Mouse (Mus musculus): Measurements from ENCODE around the gene Pip5k1b. TPM values are rescaled to one million over a fixed set of nuclear protein-coding genes. Genes with fewer than 3 reads are reported as not detected.
A peak's percentile ranks its signal among the peaks of the same experiment; 100 is the strongest.

The Pip5k1b gene
- polyA plus RNA-seq, 1 experiment = 23.3 TPM

GRCm38 (mm10) chr19:24271746-24272426 is 283.8 kb downstream of the Pip5k1b start:
- no peak for TF ChIP-seq POLR2A (IDR thresholded peaks at IDR 0.05; ENCODE audit: low read depth, low read length)
- TF ChIP-seq CTCF (IDR thresholded peaks at IDR 0.05; ENCODE audit: extremely low read depth, insufficient read length, insufficient replicate concordance, low read depth, low read length) = peak; percentile 87; the same call in 1 of the 2 replicates
- H3K4me1 ChIP-seq (ENCODE audit: control insufficient read depth, insufficient read depth, insufficient read length, low read length) = peaks cover 10% of the 10 kb centered on the region
- H3K36me3 ChIP-seq (ENCODE audit: control insufficient read depth, insufficient read depth, low read length) = no peaks in the 10 kb centered on the region
- WGBS = 38% methylated on average over 16 of the region's 16 CpGs
- no peaks in the 10 kb centered on the region for H3K27me3 ChIP-seq (ENCODE audit: control insufficient read depth, insufficient read depth, low read length)
- no peak overlapping the region for H3K27ac ChIP-seq (ENCODE audit: insufficient read depth, low read depth, low read length)
- H3K4me3 ChIP-seq (ENCODE audit: low read depth, low read length) = no peak overlapping the region

- H3K4me3 ChIP-seq (ENCODE audit: low read depth, low read length) = no peak overlapping the region
- H3K36me3 ChIP-seq (ENCODE audit: control insufficient read depth, insufficient read depth, low read length) = no peaks in the 10 kb centered on the region
- TF ChIP-seq CTCF (IDR thresholded peaks at IDR 0.05; ENCODE audit: extremely low read depth, insufficient read length, insufficient replicate concordance, low read depth, low read length) (no peak), POLR2A (IDR thresholded peaks at IDR 0.05; ENCODE audit: low read depth, low read length) (no peak)
- H3K4me1 ChIP-seq (ENCODE audit: control insufficient read depth, insufficient read depth, insufficient read length, low read length) = peaks cover 12% of the 10 kb centered on the region
- H3K27me3 ChIP-seq (ENCODE audit: control insufficient read depth, insufficient read depth, low read length) = no peaks in the 10 kb centered on the region
- WGBS = 22% methylated on average over 7 of the region's 7 CpGs
- peak overlapping the region; percentile 68 for H3K27ac ChIP-seq (ENCODE audit: insufficient read depth, low read depth, low read length)
Observed at GRCm38 (mm10) chr19:24271326-24271725, 284.3 kb downstream of the Pip5k1b start.

DNA sequence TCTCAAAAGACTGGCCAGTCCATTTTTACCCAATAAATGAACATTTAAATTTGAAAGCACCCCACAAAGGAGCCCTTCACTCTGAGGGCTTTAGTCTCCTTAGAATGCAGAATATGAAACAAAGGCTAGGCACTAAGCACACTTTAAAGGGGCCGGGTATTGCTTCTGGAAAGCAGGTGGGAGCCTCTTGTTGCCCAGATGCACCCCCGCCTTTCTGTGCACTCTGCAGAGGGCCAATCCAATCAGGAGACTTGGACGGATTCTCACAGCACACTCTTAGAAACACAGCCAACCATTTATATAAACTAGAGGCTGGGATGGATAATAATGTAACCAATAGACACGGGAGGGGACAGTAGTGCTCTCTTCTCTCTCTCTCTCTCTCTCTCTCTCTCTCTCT is 287.1 kb downstream of the Pip5k1b start:
- H3K4me3 ChIP-seq (ENCODE audit: low read depth, low read length) = no peak overlapping the region
- WGBS = 76% methylated on average over 4 of the region's 4 CpGs
- H3K36me3 ChIP-seq (ENCODE audit: control insufficient read depth, insufficient read depth, low read length) = no peaks in the 10 kb centered on the region
- TF ChIP-seq CTCF (IDR thresholded peaks at IDR 0.05; ENCODE audit: extremely low read depth, insufficient read length, insufficient replicate concordance, low read depth, low read length) (no peak), POLR2A (IDR thresholded peaks at IDR 0.05; ENCODE audit: low read depth, low read length) (no peak)
- H3K27me3 ChIP-seq (ENCODE audit: control insufficient read depth, insufficient read depth, low read length) = no peaks in the 10 kb centered on the region
- peaks cover 19% of the 10 kb centered on the region for H3K4me1 ChIP-seq (ENCODE audit: control insufficient read depth, insufficient read depth, insufficient read length, low read length)
- H3K27ac ChIP-seq (ENCODE audit: insufficient read depth, low read depth, low read length) = no peak overlapping the region

DNA sequence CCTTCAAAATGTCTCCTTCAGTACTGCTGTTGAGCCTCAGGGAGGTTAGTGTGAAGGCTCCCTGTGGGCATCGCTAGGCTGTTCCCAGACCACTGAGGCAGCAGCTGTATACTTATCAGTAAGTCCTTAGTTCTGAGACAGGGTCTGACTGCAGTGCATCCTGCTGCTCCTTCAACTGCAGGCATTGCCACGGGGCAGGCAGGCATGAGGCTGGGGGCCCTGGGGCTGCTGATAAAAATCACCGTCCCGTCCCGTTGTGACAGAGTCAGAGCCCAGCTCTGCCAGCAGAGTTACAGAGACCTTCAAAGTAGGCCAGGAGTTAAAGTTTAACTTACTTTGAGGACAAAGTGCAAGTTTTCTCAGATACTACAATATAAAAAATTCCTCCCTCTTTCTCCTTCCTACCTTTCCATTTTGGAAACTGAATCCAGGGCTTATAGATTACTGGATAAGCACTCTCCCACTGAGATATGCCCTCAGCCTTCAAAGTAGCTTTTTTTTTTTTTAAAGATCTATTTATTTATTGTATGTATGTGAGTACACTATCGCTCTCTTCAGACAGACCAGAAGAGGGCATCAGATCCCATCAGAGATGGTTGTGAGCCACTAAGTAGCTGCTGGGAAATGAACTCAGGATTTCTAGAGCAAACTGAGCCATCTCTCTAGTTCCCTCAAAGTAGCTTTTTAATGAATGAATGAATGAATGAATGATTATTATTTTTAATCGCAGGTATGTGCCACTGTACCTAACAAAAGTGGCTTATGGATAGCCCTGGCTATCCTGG is 289.4 kb downstream of the Pip5k1b start:
- TF ChIP-seq CTCF (IDR thresholded peaks at IDR 0.05; ENCODE audit: extremely low read depth, insufficient read length, insufficient replicate concordance, low read depth, low read length) = no peak; the same call in 1 of the 2 replicates
- TF ChIP-seq POLR2A (IDR thresholded peaks at IDR 0.05; ENCODE audit: low read depth, low read length) = peak; percentile 19; the same call in 1 of the 2 replicates
- Histone ChIP-seq H3K4me1 (ENCODE audit: control insufficient read depth, insufficient read depth, insufficient read length, low read length) (peaks cover 16% of the 10 kb centered on the region), H3K4me3 (ENCODE audit: low read depth, low read length) (peak overlapping the region; percentile 42), H3K36me3 (ENCODE audit: control insufficient read depth, insufficient read depth, low read length) (no peaks in the 10 kb centered on the region), H3K27ac (ENCODE audit: insufficient read depth, low read depth, low read length) (peak overlapping the region; percentile 92), H3K27me3 (ENCODE audit: control insufficient read depth, insufficient read depth, low read length) (no peaks in the 10 kb centered on the region)
- WGBS = 36% methylated on average over 7 of the region's 7 CpGs

DNA sequence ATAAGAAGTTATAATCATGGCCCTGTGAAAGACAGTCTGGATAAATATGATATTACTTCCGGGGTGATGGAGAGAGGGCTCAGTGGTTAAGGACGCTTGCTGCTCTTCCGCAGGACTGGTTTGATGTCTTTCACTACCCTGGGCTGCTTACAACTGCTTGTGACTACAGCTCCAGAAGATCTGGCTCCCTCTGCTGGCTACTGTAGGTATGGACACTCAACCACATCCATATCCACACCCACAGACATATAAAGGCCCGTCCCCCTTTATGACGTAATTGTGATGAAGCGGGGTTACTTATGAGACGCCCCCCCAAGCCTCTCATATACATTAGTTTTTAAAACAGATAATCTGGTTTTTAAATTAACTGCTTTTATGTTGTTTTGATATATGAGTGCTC is 290.7 kb downstream of the Pip5k1b start:
- Histone ChIP-seq H3K27me3 (ENCODE audit: control insufficient read depth, insufficient read depth, low read length) (no peaks in the 10 kb centered on the region), H3K4me1 (ENCODE audit: control insufficient read depth, insufficient read depth, insufficient read length, low read length) (peaks cover 12% of the 10 kb centered on the region), H3K27ac (ENCODE audit: insufficient read depth, low read depth, low read length) (no peak overlapping the region), H3K4me3 (ENCODE audit: low read depth, low read length) (no peak overlapping the region), H3K36me3 (ENCODE audit: control insufficient read depth, insufficient read depth, low read length) (no peaks in the 10 kb centered on the region)
- WGBS = 21% methylated on average over 7 of the region's 7 CpGs
- TF ChIP-seq POLR2A (IDR thresholded peaks at IDR 0.05; ENCODE audit: low read depth, low read length) (no peak), CTCF (IDR thresholded peaks at IDR 0.05; ENCODE audit: extremely low read depth, insufficient read length, insufficient replicate concordance, low read depth, low read length) (peak; percentile 81; the same call in 1 of the 2 replicates)

DNA sequence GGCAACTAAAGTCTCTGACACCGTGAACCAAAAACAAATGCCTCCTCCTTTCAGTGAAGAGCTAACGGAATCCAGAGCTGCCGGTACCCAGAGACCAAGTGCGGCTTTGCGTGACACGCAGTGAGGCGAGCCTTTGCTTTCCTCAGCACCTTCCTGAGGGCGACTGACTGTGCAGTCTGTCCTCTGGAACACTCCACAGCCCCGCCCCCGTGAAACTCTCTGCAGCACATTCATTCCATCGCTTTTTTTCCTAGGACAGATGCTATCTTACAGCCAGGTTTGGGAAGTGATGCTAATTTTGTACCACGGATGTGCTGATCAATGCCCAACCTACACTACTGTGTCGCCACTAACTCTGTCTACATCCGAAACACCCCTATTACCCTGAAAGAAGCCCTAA is 292.9 kb downstream of the Pip5k1b start:
- H3K4me1 ChIP-seq (ENCODE audit: control insufficient read depth, insufficient read depth, insufficient read length, low read length) = peaks cover 22% of the 10 kb centered on the region
- H3K27ac ChIP-seq (ENCODE audit: insufficient read depth, low read depth, low read length) = no peak overlapping the region
- H3K4me3 ChIP-seq (ENCODE audit: low read depth, low read length) = no peak overlapping the region
- TF ChIP-seq POLR2A (IDR thresholded peaks at IDR 0.05; ENCODE audit: low read depth, low read length) (no peak), CTCF (IDR thresholded peaks at IDR 0.05; ENCODE audit: extremely low read depth, insufficient read length, insufficient replicate concordance, low read depth, low read length) (no peak)
- 95% methylated on average over 14 of the region's 14 CpGs for WGBS
- H3K36me3 ChIP-seq (ENCODE audit: control insufficient read depth, insufficient read depth, low read length) = no peaks in the 10 kb centered on the region
- no peaks in the 10 kb centered on the region for H3K27me3 ChIP-seq (ENCODE audit: control insufficient read depth, insufficient read depth, low read length)

Measured in small intestine, adult 2 months (tissue).